Mouse (Mus musculus): ENCODE results near the gene Olfr1396. TPM values are rescaled to one million over a fixed set of nuclear protein-coding genes. Genes with fewer than 3 reads are reported as not detected.
"Not testable (repeated sequence)": the region's sequence is repeated elsewhere in the genome, so short reads cannot be mapped to it uniquely, and the experiment has no call there.

Gene Olfr1396
- total RNA-seq, 2 experiments from 2014 or later: not detected

- peak; percentile 38 for ATAC-seq (replicated peaks; ENCODE audit: low FRiP score, low TSS enrichment, poor library complexity, severe bottlenecking)
These were observed 50.8 kb downstream of the Olfr1396 start, which contains the start of gene Tgtp2 for GRCm38 (mm10) chr11:49063713-49064469. Gene Tgtp2 (minus strand): TSS chr11:49064206.

- ATAC-seq (replicated peaks; ENCODE audit: low FRiP score, low TSS enrichment, poor library complexity, severe bottlenecking): peak; percentile 84
These were observed 52.8 kb downstream of the Olfr1396 start for GRCm38 (mm10) chr11:49061865-49062264.

GRCm38 (mm10) chr11:49060061-49060460 is 54.6 kb downstream of the Olfr1396 start:
- not testable (repeated sequence) for ATAC-seq (replicated peaks; ENCODE audit: low FRiP score, low TSS enrichment, poor library complexity, severe bottlenecking)

Other genes starting within 250 kb of the Olfr1396 start
- 37.4 and 43.3 TPM in 2 replicates for gene Irgm1, start 243.2 kb downstream of the Olfr1396 start, total RNA-seq (2014; fragmentation: Nextera tagmentation)
- 53.9 and 61.5 TPM in 2 replicates for gene Irgm1, start 243.2 kb downstream of the Olfr1396 start, total RNA-seq (2017)
- not detected in 2 replicates for gene Gm5431, start 212.7 kb downstream of the Olfr1396 start, total RNA-seq (2014; fragmentation: Nextera tagmentation)
- gene Gm5431, start 212.7 kb downstream of the Olfr1396 start, total RNA-seq (2017): not detected in 2 replicates
- gene Psme2b, start 168.7 kb downstream of the Olfr1396 start, total RNA-seq (2014; fragmentation: Nextera tagmentation): 4.3 and 12.2 TPM in 2 replicates
- 23.3 and 33.0 TPM in 2 replicates for gene Psme2b, start 168.7 kb downstream of the Olfr1396 start, total RNA-seq (2017)
- 0.25 and 0.70 TPM in 2 replicates for gene Olfr56, start 136.0 kb downstream of the Olfr1396 start, total RNA-seq (2014; fragmentation: Nextera tagmentation)
- gene Olfr56, start 136.0 kb downstream of the Olfr1396 start, total RNA-seq (2017): 0.38 and 2.4 TPM in 2 replicates
- gene 9930111J21Rik1, start 135.5 kb downstream of the Olfr1396 start, total RNA-seq (2014; fragmentation: Nextera tagmentation): 0.33 and 1.4 TPM in 2 replicates
- 1.7 TPM in 1 of 2 replicates, not detected in the other for gene 9930111J21Rik1, start 135.5 kb downstream of the Olfr1396 start, total RNA-seq (2017)
- 0.04 TPM in 1 of 2 replicates, not detected in the other for gene Gm12185, start 122.6 kb downstream of the Olfr1396 start, total RNA-seq (2014; fragmentation: Nextera tagmentation)
- gene Gm12185, start 122.6 kb downstream of the Olfr1396 start, total RNA-seq (2017): 26.5 and 30.5 TPM in 2 replicates
- 0.17 and 0.81 TPM in 2 replicates for gene Tgtp1, start 120.7 kb downstream of the Olfr1396 start, total RNA-seq (2014; fragmentation: Nextera tagmentation)
- 5.9 and 15.5 TPM in 2 replicates for gene Tgtp1, start 120.7 kb downstream of the Olfr1396 start, total RNA-seq (2017)
- gene 9930111J21Rik2, start 63.6 kb downstream of the Olfr1396 start, total RNA-seq (2014; fragmentation: Nextera tagmentation): 1.5 and 3.2 TPM in 2 replicates
- 3.8 and 4.5 TPM in 2 replicates for gene 9930111J21Rik2, start 63.6 kb downstream of the Olfr1396 start, total RNA-seq (2017)
- gene Tgtp2, start 50.7 kb downstream of the Olfr1396 start, total RNA-seq (2014; fragmentation: Nextera tagmentation): 29.8 and 46.3 TPM in 2 replicates
- 234 and 352 TPM in 2 replicates for gene Tgtp2, start 50.7 kb downstream of the Olfr1396 start, total RNA-seq (2017)
- 28.1 and 33.1 TPM in 2 replicates for gene Ifi47, start 38.3 kb downstream of the Olfr1396 start, total RNA-seq (2014; fragmentation: Nextera tagmentation)
- gene Ifi47, start 38.3 kb downstream of the Olfr1396 start, total RNA-seq (2017): 31.3 and 32.6 TPM in 2 replicates
- gene Olfr1395, start 27.4 kb upstream of the Olfr1396 start, total RNA-seq (2014; fragmentation: Nextera tagmentation): not detected in 2 replicates
- gene Olfr1395, start 27.4 kb upstream of the Olfr1396 start, total RNA-seq (2017): not detected in 2 replicates
- gene Olfr1394, start 39.5 kb upstream of the Olfr1396 start, total RNA-seq (2014; fragmentation: Nextera tagmentation): not detected in 2 replicates
- not detected in 2 replicates for gene Olfr1394, start 39.5 kb upstream of the Olfr1396 start, total RNA-seq (2017)
- 0.72 and 2.4 TPM in 2 replicates for gene Btnl9, start 72.3 kb upstream of the Olfr1396 start, total RNA-seq (2014; fragmentation: Nextera tagmentation)
- 1.8 and 5.6 TPM in 2 replicates for gene Btnl9, start 72.3 kb upstream of the Olfr1396 start, total RNA-seq (2017)
- gene Zfp62, start 88.4 kb upstream of the Olfr1396 start, total RNA-seq (2014; fragmentation: Nextera tagmentation): 56.5 and 67.6 TPM in 2 replicates
- 102 and 160 TPM in 2 replicates for gene Zfp62, start 88.4 kb upstream of the Olfr1396 start, total RNA-seq (2017)
- 47.4 and 53.5 TPM in 2 replicates for gene Mgat1, start 129.3 kb upstream of the Olfr1396 start, total RNA-seq (2014; fragmentation: Nextera tagmentation)
- 28.1 and 34.2 TPM in 2 replicates for gene Mgat1, start 129.3 kb upstream of the Olfr1396 start, total RNA-seq (2017)
- not detected in 2 replicates for gene Olfr1393, start 163.4 kb upstream of the Olfr1396 start, total RNA-seq (2014; fragmentation: Nextera tagmentation)
- gene Olfr1393, start 163.4 kb upstream of the Olfr1396 start, total RNA-seq (2017): not detected in 2 replicates
- gene Olfr1392, start 170.4 kb upstream of the Olfr1396 start, total RNA-seq (2014; fragmentation: Nextera tagmentation): not detected in 2 replicates
- not detected in 2 replicates for gene Olfr1392, start 170.4 kb upstream of the Olfr1396 start, total RNA-seq (2017)
- not detected in 2 replicates for gene Olfr10, start 189.9 kb upstream of the Olfr1396 start, total RNA-seq (2014; fragmentation: Nextera tagmentation)
- not detected in 2 replicates for gene Olfr10, start 189.9 kb upstream of the Olfr1396 start, total RNA-seq (2017)
- gene Olfr1391, start 207.9 kb upstream of the Olfr1396 start, total RNA-seq (2014; fragmentation: Nextera tagmentation): not detected in 2 replicates
- not detected in 2 replicates for gene Olfr1391, start 207.9 kb upstream of the Olfr1396 start, total RNA-seq (2017)
- not detected in 2 replicates for gene Olfr1390, start 220.3 kb upstream of the Olfr1396 start, total RNA-seq (2014; fragmentation: Nextera tagmentation)
- not detected in 2 replicates for gene Olfr1390, start 220.3 kb upstream of the Olfr1396 start, total RNA-seq (2017)

Measured in megakaryocyte-erythroid progenitor cell, adult 5-6 weeks (primary cell).